Mouse (Mus musculus): ENCODE measurements around the gene Smim9. TPM values are rescaled to one million over a fixed set of nuclear protein-coding genes. Genes with fewer than 3 reads are reported as not detected.

Gene Smim9
- total RNA-seq, 2 experiments from 2014 or later = not detected

Other genes starting within 250 kb of the Smim9 start
- gene Gab3, start 78.3 kb downstream of the Smim9 start, total RNA-seq (2021) = under 1 TPM; 0.30 to 0.50 TPM
- gene Dkc1, start 67.9 kb downstream of the Smim9 start, total RNA-seq (2021) = 10 to 100 TPM; 27.4 to 33.9 TPM
- 10 to 100 TPM; 10.4 to 11.8 TPM for gene Mpp1, start 32.8 kb downstream of the Smim9 start, total RNA-seq (2021)
- gene Fundc2, start 218.6 kb upstream of the Smim9 start, total RNA-seq (2021) = 100 to 1,000 TPM; 218 to 237 TPM
- gene F8, start 218.8 kb upstream of the Smim9 start, total RNA-seq (2021) = 1 to 10 TPM in 1 of 2 experiments, under 1 TPM in 1; 0.66 to 1.0 TPM